Mouse (Mus musculus) CH12.LX (cell line): ENCODE data around the gene Gls2.

Experiments
- CTCF ChIP-seq, 2 experiments: IDR thresholded peaks in 1 of 2; conservative IDR thresholded peaks in 1 of 2; 2 replicates each; pipeline ENCODE4 v1.5.1; 2011 to 2012; ENCODE audit warnings: low read depth in 2 of 2, low read length in 2 of 2, improper control_type of control experiment in 1 of 2, inconsistent platforms in 1 of 2, mild to moderate bottlenecking in 1 of 2, moderate library complexity in 1 of 2
- MAZ ChIP-seq: IDR thresholded peaks from 2 replicates; pipeline ENCODE4 v1.6.1; 2012; ENCODE audit warnings: low read depth, mild to moderate bottlenecking, inconsistent platforms, low read length, improper control_type of control experiment, moderate library complexity
- RAD21 ChIP-seq: IDR thresholded peaks from 2 replicates; pipeline ENCODE4 v1.6.1; 2011; ENCODE audit warnings: low read depth, mild to moderate bottlenecking, low read length, improper control_type of control experiment, moderate library complexity
- TCF12 ChIP-seq: IDR thresholded peaks from 2 replicates; pipeline ENCODE4 v1.6.1; 2014; ENCODE audit warnings: low read depth, mild to moderate bottlenecking, inconsistent platforms, low read length, improper control_type of control experiment

DNA sequence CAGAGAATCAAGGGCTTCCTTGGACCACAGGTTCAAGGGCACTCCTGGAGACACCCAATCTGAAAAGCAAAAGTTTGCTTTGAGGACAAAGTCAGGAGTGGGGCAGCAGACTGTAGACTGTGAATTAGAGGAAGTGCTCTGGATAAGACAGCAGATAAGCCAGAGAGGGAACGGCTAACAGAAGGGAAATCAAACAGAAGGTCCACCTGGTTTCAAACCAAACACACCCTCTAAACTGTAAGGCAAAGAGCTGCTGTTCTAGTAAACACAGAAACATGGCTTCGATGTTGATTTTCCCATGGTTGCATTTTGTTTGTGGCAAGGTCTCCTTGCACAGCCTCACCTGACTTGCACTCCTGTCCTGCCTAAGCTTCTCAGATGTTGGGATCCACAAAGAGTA is 2.8 kb upstream of the Gls2 start:
- TF ChIP-seq CTCF (conservative IDR thresholded peaks at IDR 0.05 in 1 of 2, IDR thresholded peaks at IDR 0.05 in 1 of 2; ENCODE audit: low read depth in 2 of 2, low read length in 2 of 2) (no peak), RAD21 (no peak), TCF12 (no peak), MAZ (no peak)
